Mouse (Mus musculus) right cerebral cortex, adult 18-20 months (tissue): ENCODE results near the gene Adam1a.

Experiments
- DNase-seq: peaks from one replicate; pipeline ENCODE4 v3.0.0; 2022; ENCODE audit warnings: mixed read lengths

The Adam1a gene

DNA sequence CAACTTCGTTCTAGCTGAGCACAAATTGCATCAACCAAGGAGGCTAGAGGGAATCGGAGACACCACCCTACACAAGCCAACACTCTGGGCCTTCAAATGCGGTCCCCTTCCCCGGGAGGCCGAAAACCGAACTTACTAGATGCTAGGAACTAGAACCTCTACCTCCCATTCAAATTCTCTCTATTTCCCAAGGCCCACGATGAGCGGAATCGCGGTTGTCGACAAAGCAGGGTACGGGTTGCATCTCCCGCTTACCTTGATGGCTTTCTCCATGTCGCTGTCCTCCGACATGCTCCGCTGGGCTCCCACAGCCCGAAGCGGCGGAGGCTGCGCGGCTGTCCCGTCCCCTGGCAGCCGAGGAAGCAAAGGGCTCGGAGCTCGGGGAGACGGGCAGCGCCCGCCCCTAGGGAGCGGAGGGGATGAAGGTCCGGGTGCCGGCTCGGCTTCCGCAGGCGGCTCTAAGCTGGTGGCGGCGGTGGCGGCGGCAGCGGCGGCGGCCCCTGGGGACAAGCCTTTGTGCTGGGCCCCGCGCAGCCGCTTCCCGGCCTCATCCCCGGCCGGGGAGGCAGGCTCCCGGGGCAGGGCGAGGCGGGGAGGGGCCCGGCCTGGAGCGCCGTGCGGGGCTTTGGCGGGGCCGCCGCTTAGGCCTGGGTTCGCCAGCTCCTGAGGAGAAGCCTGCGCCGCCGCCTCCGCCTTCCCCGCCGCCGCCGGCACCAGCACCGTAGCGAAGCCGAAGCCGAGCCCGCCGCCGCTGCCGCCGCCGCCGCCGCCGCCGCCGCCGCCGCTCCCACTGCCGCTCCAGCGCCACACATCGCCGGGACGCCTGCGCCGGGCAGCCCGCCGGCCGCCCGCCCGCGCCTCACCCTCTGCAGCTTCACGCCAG lies at the start of gene Adam1a, which contains the start of gene Gm42878:
Adam1a (minus strand) TSS at position 573 of the 883 bp plus-strand sequence.
Gm42878 (minus strand) TSS at position 573 of the 883 bp plus-strand sequence.
- DNase-seq, result no peak

GRCm38 (mm10) chr5:121594714-121595313 lies 49.5 kb upstream of the Adam1a start:
- no peak for DNase-seq

- peak; percentile 84 for DNase-seq
Observed at GRCm38 (mm10) chr5:121593451-121594401, 48.4 kb upstream of the Adam1a start, which contains the start of gene Aldh2. TSS of gene Aldh2 (minus strand) at chr5:121593824.

GRCm38 (mm10) chr5:121592816-121593407 lies 47.6 kb upstream of the Adam1a start:
- no peak for DNase-seq

DNA sequence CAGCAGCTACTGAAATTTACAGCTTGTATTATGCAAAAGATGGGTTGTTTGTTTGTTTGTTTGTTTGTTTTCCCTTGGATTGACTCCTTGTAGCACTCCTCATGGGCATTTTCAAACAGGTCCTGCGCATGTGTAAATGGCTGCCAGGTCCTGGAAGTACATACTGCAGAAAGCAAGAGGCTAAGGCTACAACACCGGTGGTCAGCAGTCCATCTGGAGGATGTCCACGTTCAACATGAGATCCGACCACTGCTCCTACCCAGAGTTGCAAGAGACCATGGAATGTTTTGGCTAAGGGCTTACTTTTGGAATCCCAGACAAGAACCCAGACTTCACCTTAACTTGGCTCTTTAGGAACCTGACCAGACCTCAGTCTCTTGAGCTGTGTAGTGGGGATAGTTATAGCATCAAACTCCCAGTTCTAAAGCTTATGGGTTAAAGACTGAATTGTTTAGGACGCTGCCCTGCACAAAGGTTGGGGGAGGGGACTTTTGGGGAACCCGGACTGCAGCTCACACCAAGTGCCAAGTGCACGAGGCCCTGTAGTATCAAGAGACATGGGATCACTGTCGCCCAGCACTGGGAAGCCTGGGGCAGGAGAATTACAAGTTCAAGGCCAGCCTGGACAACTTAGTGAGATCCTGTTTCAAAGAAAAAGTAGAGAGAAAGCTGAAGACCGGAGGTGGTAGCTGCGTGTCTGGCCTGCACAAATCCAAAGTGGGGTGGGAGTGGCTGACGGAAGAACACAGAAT lies 47.0 kb upstream of the Adam1a start:
- no peak for DNase-seq

GRCm38 (mm10) chr5:121591417-121592063 lies 46.3 kb upstream of the Adam1a start:
- DNase-seq, result peak; percentile 19

DNA sequence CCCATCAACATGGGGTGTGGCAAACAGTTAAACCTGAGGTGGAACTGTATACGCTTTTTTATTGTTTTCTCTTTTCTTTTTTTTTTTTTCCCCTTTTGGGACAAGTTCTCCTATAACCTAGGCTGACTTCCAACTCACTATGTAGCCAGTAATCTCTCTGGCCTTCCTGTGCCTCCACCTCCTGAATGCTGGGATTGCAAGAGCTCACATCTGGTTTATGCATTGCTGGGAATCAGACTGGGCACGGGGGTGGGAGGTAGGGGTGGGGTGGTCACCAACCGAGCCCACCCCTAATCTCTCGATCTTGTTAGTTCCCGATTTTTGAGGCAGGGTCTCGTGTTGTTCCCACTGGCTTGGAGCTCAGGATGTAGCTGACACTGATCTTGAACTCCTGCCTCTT lies 44.6 kb upstream of the Adam1a start:
- no peak for DNase-seq

- DNase-seq, result peak; percentile 80
Observed at GRCm38 (mm10) chr5:121586400-121587039, 41.2 kb upstream of the Adam1a start.

GRCm38 (mm10) chr5:121585699-121586098 lies 40.4 kb upstream of the Adam1a start:
- DNase-seq, result peak; percentile 8

GRCm38 (mm10) chr5:121585005-121585404 lies 39.7 kb upstream of the Adam1a start:
- no peak for DNase-seq

DNA sequence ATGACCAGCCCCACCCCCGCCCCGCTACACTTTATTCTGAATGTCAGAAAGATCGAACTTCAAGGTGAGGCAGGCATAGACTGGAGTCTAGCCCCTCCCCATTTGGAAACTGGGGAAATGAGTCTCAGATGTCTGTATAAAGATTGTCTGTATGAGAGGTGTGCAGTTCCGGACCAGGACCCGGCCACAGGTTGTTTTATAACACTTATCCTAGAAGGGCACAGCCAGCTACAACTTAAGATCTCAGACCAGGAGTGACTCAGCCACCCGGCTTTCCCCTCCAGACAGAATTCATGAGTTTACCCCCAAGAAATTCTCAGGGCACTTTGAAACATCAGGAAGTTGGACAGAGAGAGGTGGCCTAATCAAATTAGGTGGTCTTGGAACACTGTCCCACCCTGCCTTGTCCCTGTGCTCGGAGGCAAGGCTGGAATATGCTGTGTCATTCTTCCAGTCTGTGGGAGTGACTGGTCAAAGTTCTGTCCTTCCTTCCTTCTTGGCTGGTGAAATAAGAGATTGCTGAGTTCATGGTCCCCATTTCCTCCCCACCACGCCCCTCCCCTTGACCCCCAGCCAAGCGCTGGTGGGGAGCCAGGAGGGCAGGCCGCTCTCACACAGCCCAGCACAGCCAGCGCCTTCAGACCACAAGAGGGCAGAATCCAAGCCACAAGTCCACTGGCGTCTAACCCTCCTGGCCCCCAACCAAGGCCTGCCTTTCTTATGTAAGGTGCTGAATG lies 38.7 kb upstream of the Adam1a start:
- peak; percentile 68 for DNase-seq

DNA sequence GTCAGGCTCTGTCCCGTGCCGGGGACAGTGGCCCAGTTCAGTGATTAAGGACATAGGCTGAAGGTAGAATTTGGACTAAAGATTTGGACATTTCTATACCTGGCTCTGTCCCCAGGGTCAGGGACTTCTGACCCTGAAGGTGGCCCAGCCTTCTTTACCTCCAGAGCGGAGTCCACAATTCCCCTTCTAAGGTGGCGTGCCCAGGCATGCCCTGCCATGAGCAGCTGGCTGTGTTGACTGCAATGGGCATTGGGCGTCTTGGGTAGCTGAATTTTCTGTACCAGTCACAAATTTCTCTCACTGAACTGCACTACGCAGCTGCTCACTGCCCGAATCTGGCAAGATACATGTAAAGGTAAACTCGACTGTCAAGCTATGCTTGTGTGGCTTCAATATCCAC lies 36.7 kb upstream of the Adam1a start:
- no peak for DNase-seq

DNA sequence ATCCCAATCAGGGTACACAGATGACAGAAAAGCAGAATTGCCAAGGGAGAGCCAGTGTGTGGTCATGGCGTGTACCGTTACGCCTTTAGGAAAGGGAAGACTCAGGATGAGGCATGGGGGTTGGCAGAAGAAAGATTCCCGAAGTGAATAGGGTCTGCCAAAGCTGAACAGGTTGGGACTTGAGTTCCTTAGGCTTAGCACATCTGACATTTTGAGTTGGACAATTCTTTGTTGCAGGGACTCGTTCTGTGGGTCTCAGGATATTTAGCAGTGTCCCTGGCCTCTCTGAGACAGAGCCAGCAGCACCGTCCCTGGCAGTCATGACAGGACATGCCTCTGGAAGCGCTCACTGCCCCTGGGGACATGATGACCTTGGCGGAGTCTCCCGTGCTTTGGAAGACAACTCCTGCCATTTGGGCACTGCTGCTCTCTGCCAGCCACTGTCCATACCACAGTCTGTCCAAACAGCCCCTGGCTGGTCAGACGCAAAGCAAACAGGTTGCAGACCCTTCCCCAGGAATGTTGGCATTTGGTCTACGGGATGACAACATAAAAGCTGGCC lies 31.7 kb upstream of the Adam1a start:
- no peak for DNase-seq

DNA sequence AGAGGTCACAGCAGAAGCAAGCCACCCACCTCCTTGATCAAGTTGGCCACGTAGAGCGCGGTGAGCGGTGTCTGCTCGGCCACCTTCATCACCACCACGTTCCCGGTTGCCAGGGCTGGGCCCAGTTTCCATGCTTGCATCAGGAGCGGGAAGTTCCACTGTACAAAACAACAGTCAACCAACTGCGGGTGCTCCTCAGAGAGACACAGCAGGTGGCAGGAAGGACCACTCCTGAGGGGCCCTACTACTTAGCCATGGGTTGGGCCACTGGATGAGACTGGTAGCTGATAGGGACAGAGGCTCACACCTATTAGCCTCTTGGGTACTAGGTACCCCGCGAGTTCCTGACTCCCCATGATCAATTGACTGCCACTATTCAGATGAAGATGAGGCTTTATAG lies 30.6 kb upstream of the Adam1a start:
- no peak for DNase-seq

- DNase-seq, result no peak
Observed at GRCm38 (mm10) chr5:121574145-121574544, 28.9 kb upstream of the Adam1a start.

- DNase-seq, result no peak
Observed at GRCm38 (mm10) chr5:121570787-121571186, 25.5 kb upstream of the Adam1a start.

GRCm38 (mm10) chr5:121569881-121570420 lies 24.7 kb upstream of the Adam1a start:
- no peak for DNase-seq

GRCm38 (mm10) chr5:121566035-121566681 lies 20.9 kb upstream of the Adam1a start:
- DNase-seq, result no peak

DNA sequence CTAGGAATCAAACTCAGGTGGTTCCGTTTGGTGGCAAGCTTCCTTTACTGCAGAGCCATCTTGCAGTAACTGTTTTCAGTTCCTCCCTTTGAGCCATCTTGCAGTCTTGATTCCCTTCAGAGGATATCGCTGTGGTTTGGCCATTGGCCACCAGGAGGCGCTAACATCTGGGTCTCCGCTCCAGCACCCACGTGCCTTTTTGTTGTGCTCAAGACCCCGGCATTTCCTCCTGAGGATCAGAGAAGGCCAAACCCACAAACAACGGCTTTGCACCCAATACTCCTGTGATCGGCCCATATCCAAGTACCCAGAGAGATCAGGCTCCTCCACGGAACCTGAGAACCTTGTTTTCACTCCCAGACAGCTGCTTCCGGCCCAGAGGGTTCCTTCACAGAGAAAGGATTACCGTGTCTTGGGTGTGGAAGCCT lies 19.2 kb upstream of the Adam1a start:
- peak; percentile 79 for DNase-seq
